Mouse (Mus musculus) small intestine, adult 2 months (tissue): ENCODE measurements around the gene Ptch1. TPM values are rescaled to one million over a fixed set of nuclear protein-coding genes. Genes with fewer than 3 reads are reported as not detected.

Source experiments
- H3K27ac ChIP-seq: fragments of 200-500 bp; 2 replicates; pipeline ENCODE4 v1.5.1; 2012; ENCODE audit warnings: low read depth, low read length, control low read depth, inconsistent platforms; ENCODE audit not compliant: insufficient read depth
- H3K27me3 ChIP-seq: fragments of 200-500 bp; 2 replicates; pipeline ENCODE4 v1.6.1; 2012; ENCODE audit warnings: mild to moderate bottlenecking, moderate library complexity, low read length, inconsistent platforms; ENCODE audit not compliant: control insufficient read depth, insufficient read depth
- H3K36me3 ChIP-seq: fragments of 200-500 bp; 2 replicates; pipeline ENCODE4 v1.6.1; 2012; ENCODE audit warnings: mild to moderate bottlenecking, low read length, control low read depth, inconsistent platforms; ENCODE audit not compliant: control insufficient read depth, insufficient read depth
- H3K4me1 ChIP-seq: fragments of 200-500 bp; 2 replicates; pipeline ENCODE4 v1.6.1; 2012; ENCODE audit warnings: low read length, inconsistent platforms, mixed read lengths; ENCODE audit not compliant: control insufficient read depth, insufficient read depth, insufficient read length
- H3K4me3 ChIP-seq: fragments of 200-500 bp; 2 replicates; pipeline ENCODE4 v1.5.1; 2012; ENCODE audit warnings: low read depth, mild to moderate bottlenecking, control low read depth, inconsistent platforms, low read length, moderate library complexity
- CTCF ChIP-seq: fragments of 200-500 bp; IDR thresholded peaks from 2 replicates; pipeline ENCODE4 v1.5.1; 2012; ENCODE audit warnings: low read depth, mild to moderate bottlenecking, control low read depth, inconsistent platforms, low read length, moderate library complexity, mixed read lengths; ENCODE audit not compliant: insufficient replicate concordance, insufficient read length; ENCODE audit errors: extremely low read depth
- POLR2A ChIP-seq: fragments of 200-500 bp; IDR thresholded peaks from 2 replicates; pipeline ENCODE4 v1.6.1; 2012; ENCODE audit warnings: low read depth, mild to moderate bottlenecking, control low read depth, inconsistent platforms, low read length, moderate library complexity
- WGBS: fragments of 180-500 bp; shearing (Covaris S2); methylation state at CpG from one replicate; pipeline ENCODE4 v1.1.7; 2018; 5-methylcytosine and 5-hydroxymethylcytosine counted together
- polyA plus RNA-seq: library from polyadenylated mRNA; depleted of rRNA; stranded (reverse); fragments of >200 nt; gene quantifications from 2 replicates; pipeline ENCODE4 v1.2.3, GENCODE M21; 2012

Gene Ptch1
- polyA plus RNA-seq, 1 experiment = 20.5 TPM

- no peak for TF ChIP-seq CTCF
- no peak for TF ChIP-seq POLR2A
- no peak overlapping the region for H3K27ac ChIP-seq
- WGBS = 63% methylated on average over 10 of the region's 10 CpGs
- no peak overlapping the region for H3K4me3 ChIP-seq
- H3K36me3 ChIP-seq = 0 out of 2 replicates have a peak, but pooled peaks cover 3% of the 10 kb centered on the region
- peaks cover 6% of the 10 kb centered on the region for H3K4me1 ChIP-seq
- no peaks in the 10 kb centered on the region for H3K27me3 ChIP-seq
These were observed 21.0 kb downstream of the Ptch1 start for GRCm38 (mm10) chr13:63552291-63552932.

DNA sequence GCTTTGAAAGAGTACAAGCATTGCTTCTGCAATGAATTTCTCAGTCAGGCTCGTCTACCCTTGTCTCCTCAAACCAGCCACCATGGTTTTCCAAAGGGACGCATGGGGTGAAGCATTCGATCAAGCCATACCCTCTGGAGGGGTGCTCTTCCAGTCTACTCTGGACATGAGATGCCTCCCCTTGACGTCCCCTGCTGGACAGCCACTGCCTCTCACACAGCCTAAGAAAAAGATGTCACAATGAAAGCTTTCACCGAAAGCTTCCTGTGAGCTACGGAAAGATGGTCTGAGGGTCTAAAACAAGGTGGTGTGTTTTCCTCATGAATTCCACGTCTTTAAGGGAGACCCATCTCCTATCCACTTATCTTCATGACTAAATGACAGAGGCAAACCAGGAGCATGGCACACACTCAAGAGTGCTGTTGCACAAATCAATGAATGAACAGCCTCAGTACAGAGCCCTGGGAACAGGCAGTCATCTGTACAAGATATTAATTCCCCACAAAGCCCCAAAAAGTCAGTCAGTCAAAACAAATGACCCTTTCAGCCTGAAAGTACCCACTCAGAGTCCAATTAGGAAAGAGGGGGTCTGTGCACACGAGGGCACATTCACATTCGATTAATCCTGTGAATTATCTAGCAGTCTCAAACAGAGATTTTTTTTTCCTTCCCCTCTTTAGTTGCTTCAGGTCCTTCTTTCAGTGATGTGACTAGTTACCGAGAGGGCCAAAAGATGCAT is 21.7 kb downstream of the Ptch1 start:
- Histone ChIP-seq H3K27ac (0 out of 2 replicates have a peak overlapping the region, but pooled peaks have one; percentile 3), H3K4me3 (no peak overlapping the region), H3K4me1 (peaks cover 6% of the 10 kb centered on the region), H3K27me3 (no peaks in the 10 kb centered on the region), H3K36me3 (peaks cover 3% of the 10 kb centered on the region; the same call in 1 of the 2 replicates)
- 77% methylated on average over 10 of the region's 10 CpGs for WGBS
- no peak for TF ChIP-seq CTCF
- no peak for TF ChIP-seq POLR2A

GRCm38 (mm10) chr13:63550367-63550766 is 23.0 kb downstream of the Ptch1 start:
- H3K27me3 ChIP-seq = no peaks in the 10 kb centered on the region
- no peak for TF ChIP-seq POLR2A
- TF ChIP-seq CTCF = no peak
- peaks cover 6% of the 10 kb centered on the region for H3K4me1 ChIP-seq
- H3K4me3 ChIP-seq = no peak overlapping the region
- WGBS = 52% methylated on average over 5 of the region's 5 CpGs
- H3K36me3 ChIP-seq = peaks cover 4% of the 10 kb centered on the region; the same call in 1 of the 2 replicates
- H3K27ac ChIP-seq = no peak overlapping the region

- 0 out of 2 replicates have a peak overlapping the region, but pooled peaks have one; percentile 12 for H3K27ac ChIP-seq
- H3K4me3 ChIP-seq = no peak overlapping the region
- 56% methylated on average over 5 of the region's 5 CpGs for WGBS
- peaks cover 4% of the 10 kb centered on the region; the same call in 1 of the 2 replicates for H3K36me3 ChIP-seq
- no peak for TF ChIP-seq CTCF
- no peak for TF ChIP-seq POLR2A
- H3K27me3 ChIP-seq = no peaks in the 10 kb centered on the region
- peaks cover 6% of the 10 kb centered on the region for H3K4me1 ChIP-seq
These were observed 24.2 kb downstream of the Ptch1 start for GRCm38 (mm10) chr13:63549210-63549609.

- no peak for TF ChIP-seq CTCF
- TF ChIP-seq POLR2A = no peak
- H3K4me1 ChIP-seq = peaks cover 6% of the 10 kb centered on the region
- peaks cover 4% of the 10 kb centered on the region; the same call in 1 of the 2 replicates for H3K36me3 ChIP-seq
- 42% methylated on average over 4 of the region's 4 CpGs for WGBS
- H3K27me3 ChIP-seq = no peaks in the 10 kb centered on the region
- H3K27ac ChIP-seq = 0 out of 2 replicates have a peak overlapping the region, but pooled peaks have one; percentile 21
- H3K4me3 ChIP-seq = no peak overlapping the region
These were observed 24.8 kb downstream of the Ptch1 start for GRCm38 (mm10) chr13:63548571-63548970.

- 69% methylated on average over 7 of the region's 7 CpGs for WGBS
- H3K27ac ChIP-seq = no peak overlapping the region
These were observed 28.1 kb downstream of the Ptch1 start for GRCm38 (mm10) chr13:63545291-63545690.

DNA sequence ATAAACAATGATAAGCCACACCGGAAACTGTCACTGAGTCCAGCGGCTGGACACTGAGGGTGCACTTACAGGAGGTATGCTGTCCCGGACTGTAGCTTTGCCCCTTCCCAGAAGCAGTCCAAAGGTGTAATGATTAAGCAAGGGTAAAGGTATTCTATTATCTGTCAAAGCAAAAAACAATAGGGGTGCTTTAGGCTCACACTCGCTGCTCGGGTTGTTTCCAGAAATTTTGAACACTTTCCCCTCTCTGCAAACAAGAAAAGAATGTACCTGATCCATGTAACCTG is 28.5 kb downstream of the Ptch1 start:
- Histone ChIP-seq H3K27me3 (no peaks in the 10 kb centered on the region), H3K4me3 (no peak overlapping the region), H3K4me1 (peaks cover 2% of the 10 kb centered on the region; the same call in 1 of the 2 replicates), H3K27ac (no peak overlapping the region), H3K36me3 (peaks cover 24% of the 10 kb centered on the region)
- WGBS = 63% methylated on average over 5 of the region's 5 CpGs
- no peak for TF ChIP-seq POLR2A
- no peak for TF ChIP-seq CTCF

More at GRCm38 (mm10) chr13:63545291-63545690, 28.1 kb downstream of the Ptch1 start:
- Histone ChIP-seq H3K4me1 (peaks cover 2% of the 10 kb centered on the region; the same call in 1 of the 2 replicates), H3K27me3 (no peaks in the 10 kb centered on the region), H3K36me3 (peaks cover 23% of the 10 kb centered on the region), H3K4me3 (no peak overlapping the region)
- TF ChIP-seq CTCF (no peak), POLR2A (no peak)
